Mouse (Mus musculus) urinary bladder, postnatal 0 days (tissue): ENCODE data around the gene Manea. TPM values are rescaled to one million over a fixed set of nuclear protein-coding genes. Genes with fewer than 3 reads are reported as not detected.

Experiments used
- polyA plus RNA-seq: library from polyadenylated mRNA; unstranded; fragments of >200 nt; fragmentation: Nextera tagmentation; extraction: Ambion mirVana; gene quantifications from 2 replicates; pipeline ENCODE4 v1.2.1, GENCODE M21; 2015

Manea gene
- polyA plus RNA-seq: 6.6 and 9.3 TPM in 2 replicates

GRCm38 (mm10) chr4:26346443-26347106 lies at the start of gene Manea:
Gene Manea (minus strand): TSS chr4:26346891.

